Mouse (Mus musculus): Measurements from ENCODE around the gene Ntrk3. TPM values are rescaled to one million over a fixed set of nuclear protein-coding genes. Genes with fewer than 3 reads are reported as not detected.

The Ntrk3 gene
- polyA plus RNA-seq, 1 experiment from 2014 or later: 0.52 TPM

- no peaks in the 10 kb centered on the region for H3K9me3 ChIP-seq (replicated peaks; ENCODE audit: control insufficient read depth, low read length)
- no peak for ATAC-seq (ENCODE audit: low read depth)
- H3K4me2 ChIP-seq (ENCODE audit: low read depth, low read length): no peak overlapping the region
- H3K36me3 ChIP-seq (ENCODE audit: control insufficient read depth, insufficient read depth): no peaks in the 10 kb centered on the region
- no peak overlapping the region for H3K4me3 ChIP-seq (ENCODE audit: low read depth, low read length)
- no peaks in the 10 kb centered on the region for H3K27me3 ChIP-seq (ENCODE audit: control insufficient read depth, insufficient read depth, low read depth, low read length)
- H3K27ac ChIP-seq (ENCODE audit: low read length): no peak overlapping the region
- H3K4me1 ChIP-seq (ENCODE audit: control insufficient read depth, low read depth, low read length): no peaks in the 10 kb centered on the region
- 35% methylated on average over 6 of the region's 6 CpGs for WGBS (ENCODE audit: insufficient replicate concordance)
- H3K9ac ChIP-seq (ENCODE audit: low read depth, low read length): no peak overlapping the region
Observed at GRCm38 (mm10) chr7:78221668-78222067, 516.1 kb downstream of the Ntrk3 start.

- H3K27ac ChIP-seq (ENCODE audit: low read length): no peak overlapping the region
- H3K9ac ChIP-seq (ENCODE audit: low read depth, low read length): no peak overlapping the region
- no peak overlapping the region for H3K4me2 ChIP-seq (ENCODE audit: low read depth, low read length)
- 36% methylated on average over 4 of the region's 4 CpGs for WGBS (ENCODE audit: insufficient replicate concordance)
- H3K36me3 ChIP-seq (ENCODE audit: control insufficient read depth, insufficient read depth): no peaks in the 10 kb centered on the region
- no peak overlapping the region for H3K4me3 ChIP-seq (ENCODE audit: low read depth, low read length)
- no peaks in the 10 kb centered on the region for H3K4me1 ChIP-seq (ENCODE audit: control insufficient read depth, low read depth, low read length)
- ATAC-seq (ENCODE audit: low read depth): no peak
- no peaks in the 10 kb centered on the region for H3K27me3 ChIP-seq (ENCODE audit: control insufficient read depth, insufficient read depth, low read depth, low read length)
- H3K9me3 ChIP-seq (replicated peaks; ENCODE audit: control insufficient read depth, low read length): no peaks in the 10 kb centered on the region
Observed at GRCm38 (mm10) chr7:78220949-78221348, 516.9 kb downstream of the Ntrk3 start.

GRCm38 (mm10) chr7:78190931-78191653, 546.7 kb downstream of the Ntrk3 start:
- H3K9ac ChIP-seq (ENCODE audit: low read depth, low read length): no peak overlapping the region
- ATAC-seq (ENCODE audit: low read depth): no peak
- no peaks in the 10 kb centered on the region for H3K9me3 ChIP-seq (replicated peaks; ENCODE audit: control insufficient read depth, low read length)
- H3K4me2 ChIP-seq (ENCODE audit: low read depth, low read length): no peak overlapping the region
- WGBS (ENCODE audit: insufficient replicate concordance): 25% methylated on average over 17 of the region's 17 CpGs
- no peak overlapping the region for H3K4me3 ChIP-seq (ENCODE audit: low read depth, low read length)
- H3K4me1 ChIP-seq (ENCODE audit: control insufficient read depth, low read depth, low read length): no peaks in the 10 kb centered on the region
- H3K27ac ChIP-seq (ENCODE audit: low read length): no peak overlapping the region
- H3K27me3 ChIP-seq (ENCODE audit: control insufficient read depth, insufficient read depth, low read depth, low read length): no peaks in the 10 kb centered on the region
- H3K36me3 ChIP-seq (ENCODE audit: control insufficient read depth, insufficient read depth): no peaks in the 10 kb centered on the region

GRCm38 (mm10) chr7:78185578-78185977, 552.2 kb downstream of the Ntrk3 start:
- no peaks in the 10 kb centered on the region for H3K36me3 ChIP-seq (ENCODE audit: control insufficient read depth, insufficient read depth)
- H3K9ac ChIP-seq (ENCODE audit: low read depth, low read length): no peak overlapping the region
- 43% methylated on average over 4 of the region's 4 CpGs for WGBS (ENCODE audit: insufficient replicate concordance)
- H3K27me3 ChIP-seq (ENCODE audit: control insufficient read depth, insufficient read depth, low read depth, low read length): no peaks in the 10 kb centered on the region
- H3K9me3 ChIP-seq (replicated peaks; ENCODE audit: control insufficient read depth, low read length): no peaks in the 10 kb centered on the region
- no peak for ATAC-seq (ENCODE audit: low read depth)
- no peak overlapping the region for H3K4me2 ChIP-seq (ENCODE audit: low read depth, low read length)
- no peak overlapping the region for H3K27ac ChIP-seq (ENCODE audit: low read length)
- no peak overlapping the region for H3K4me3 ChIP-seq (ENCODE audit: low read depth, low read length)
- no peaks in the 10 kb centered on the region for H3K4me1 ChIP-seq (ENCODE audit: control insufficient read depth, low read depth, low read length)

GRCm38 (mm10) chr7:78183396-78183795, 554.4 kb downstream of the Ntrk3 start:
- H3K4me3 ChIP-seq (ENCODE audit: low read depth, low read length): no peak overlapping the region
- H3K27me3 ChIP-seq (ENCODE audit: control insufficient read depth, insufficient read depth, low read depth, low read length): no peaks in the 10 kb centered on the region
- ATAC-seq (ENCODE audit: low read depth): no peak
- no peak overlapping the region for H3K4me2 ChIP-seq (ENCODE audit: low read depth, low read length)
- H3K27ac ChIP-seq (ENCODE audit: low read length): no peak overlapping the region
- H3K9me3 ChIP-seq (replicated peaks; ENCODE audit: control insufficient read depth, low read length): no peaks in the 10 kb centered on the region
- no peak overlapping the region for H3K9ac ChIP-seq (ENCODE audit: low read depth, low read length)
- no peaks in the 10 kb centered on the region for H3K4me1 ChIP-seq (ENCODE audit: control insufficient read depth, low read depth, low read length)
- H3K36me3 ChIP-seq (ENCODE audit: control insufficient read depth, insufficient read depth): no peaks in the 10 kb centered on the region
- WGBS (ENCODE audit: insufficient replicate concordance): 20% methylated on average over 1 of the region's 1 CpGs

GRCm38 (mm10) chr7:78179996-78180665, 557.7 kb downstream of the Ntrk3 start:
- WGBS (ENCODE audit: insufficient replicate concordance): 55% methylated on average over 4 of the region's 4 CpGs
- ATAC-seq (ENCODE audit: low read depth): no peak
- no peaks in the 10 kb centered on the region for H3K36me3 ChIP-seq (ENCODE audit: control insufficient read depth, insufficient read depth)
- H3K27me3 ChIP-seq (ENCODE audit: control insufficient read depth, insufficient read depth, low read depth, low read length): no peaks in the 10 kb centered on the region
- H3K27ac ChIP-seq (ENCODE audit: low read length): no peak overlapping the region
- H3K9me3 ChIP-seq (replicated peaks; ENCODE audit: control insufficient read depth, low read length): no peaks in the 10 kb centered on the region
- no peak overlapping the region for H3K9ac ChIP-seq (ENCODE audit: low read depth, low read length)
- no peak overlapping the region for H3K4me3 ChIP-seq (ENCODE audit: low read depth, low read length)
- H3K4me2 ChIP-seq (ENCODE audit: low read depth, low read length): no peak overlapping the region
- H3K4me1 ChIP-seq (ENCODE audit: control insufficient read depth, low read depth, low read length): no peaks in the 10 kb centered on the region

- Histone ChIP-seq H3K9me3 (replicated peaks; ENCODE audit: control insufficient read depth, low read length) (no peaks in the 10 kb centered on the region), H3K4me3 (ENCODE audit: low read depth, low read length) (no peak overlapping the region), H3K4me2 (ENCODE audit: low read depth, low read length) (no peak overlapping the region), H3K36me3 (ENCODE audit: control insufficient read depth, insufficient read depth) (no peaks in the 10 kb centered on the region), H3K27me3 (ENCODE audit: control insufficient read depth, insufficient read depth, low read depth, low read length) (no peaks in the 10 kb centered on the region), H3K27ac (ENCODE audit: low read length) (no peak overlapping the region), H3K9ac (ENCODE audit: low read depth, low read length) (no peak overlapping the region), H3K4me1 (ENCODE audit: control insufficient read depth, low read depth, low read length) (no peaks in the 10 kb centered on the region)
- WGBS (ENCODE audit: insufficient replicate concordance): 54% methylated on average over 5 of the region's 5 CpGs
- ATAC-seq (ENCODE audit: low read depth): no peak
Observed at GRCm38 (mm10) chr7:78172267-78172955, 565.4 kb downstream of the Ntrk3 start.

GRCm38 (mm10) chr7:78165466-78165865, 572.3 kb downstream of the Ntrk3 start:
- no peak for ATAC-seq (ENCODE audit: low read depth)

GRCm38 (mm10) chr7:78157946-78158345, 579.9 kb downstream of the Ntrk3 start:
- Histone ChIP-seq H3K4me2 (ENCODE audit: low read depth, low read length) (no peak overlapping the region), H3K27ac (ENCODE audit: low read length) (no peak overlapping the region), H3K36me3 (ENCODE audit: control insufficient read depth, insufficient read depth) (no peaks in the 10 kb centered on the region), H3K9ac (ENCODE audit: low read depth, low read length) (no peak overlapping the region), H3K4me3 (ENCODE audit: low read depth, low read length) (no peak overlapping the region), H3K27me3 (ENCODE audit: control insufficient read depth, insufficient read depth, low read depth, low read length) (no peaks in the 10 kb centered on the region), H3K9me3 (replicated peaks; ENCODE audit: control insufficient read depth, low read length) (no peaks in the 10 kb centered on the region), H3K4me1 (ENCODE audit: control insufficient read depth, low read depth, low read length) (no peaks in the 10 kb centered on the region)
- no peak for ATAC-seq (ENCODE audit: low read depth)
- WGBS (ENCODE audit: insufficient replicate concordance): 63% methylated on average over 2 of the region's 2 CpGs

More at GRCm38 (mm10) chr7:78165466-78165865, 572.3 kb downstream of the Ntrk3 start:
- H3K36me3 ChIP-seq (ENCODE audit: control insufficient read depth, insufficient read depth): no peaks in the 10 kb centered on the region
- H3K4me2 ChIP-seq (ENCODE audit: low read depth, low read length): no peak overlapping the region
- no peak overlapping the region for H3K4me3 ChIP-seq (ENCODE audit: low read depth, low read length)
- WGBS (ENCODE audit: insufficient replicate concordance): 49% methylated on average over 1 of the region's 1 CpGs
- H3K27me3 ChIP-seq (ENCODE audit: control insufficient read depth, insufficient read depth, low read depth, low read length): no peaks in the 10 kb centered on the region
- H3K9me3 ChIP-seq (replicated peaks; ENCODE audit: control insufficient read depth, low read length): no peaks in the 10 kb centered on the region
- no peak overlapping the region for H3K27ac ChIP-seq (ENCODE audit: low read length)
- no peak overlapping the region for H3K9ac ChIP-seq (ENCODE audit: low read depth, low read length)
- no peaks in the 10 kb centered on the region for H3K4me1 ChIP-seq (ENCODE audit: control insufficient read depth, low read depth, low read length)

Measured in liver, embryonic 16.5 days (tissue).